Mouse (Mus musculus) hindbrain, embryonic 12.5 days (tissue): ENCODE results near the gene Mllt6. TPM values are rescaled to one million over a fixed set of nuclear protein-coding genes. Genes with fewer than 3 reads are reported as not detected.

Experiments used
- ATAC-seq: fragments of 200-750 bp; cut with Nextera tagmentation; 2 replicates; pipeline ENCODE4 v1.8.0; 2017; ENCODE audit warnings: moderate TSS enrichment; ENCODE audit not compliant: low FRiP score
- H3K27ac ChIP-seq: fragments of 300-500 bp; sonication (generic); 2 replicates; pipeline ENCODE4 v1.5.1; 2016; ENCODE audit warnings: mild to moderate bottlenecking
- H3K27me3 ChIP-seq: fragments of 300-500 bp; sonication (generic); 2 replicates; pipeline ENCODE4 v1.6.1; 2016; ENCODE audit warnings: mild to moderate bottlenecking
- H3K36me3 ChIP-seq: fragments of 300-500 bp; sonication (generic); 2 replicates; pipeline ENCODE4 v1.6.1; 2016; ENCODE audit warnings: mild to moderate bottlenecking
- H3K4me1 ChIP-seq: fragments of 300-500 bp; sonication (generic); 2 replicates; pipeline ENCODE4 v1.6.1; 2016
- H3K4me2 ChIP-seq: fragments of 300-500 bp; sonication (generic); replicated peaks from 2 replicates; pipeline ENCODE4 v1.6.1; 2016; ENCODE audit warnings: mild to moderate bottlenecking
- H3K4me3 ChIP-seq: fragments of 300-500 bp; sonication (generic); 2 replicates; pipeline ENCODE4 v1.5.1; 2016; ENCODE audit warnings: mild to moderate bottlenecking
- H3K9ac ChIP-seq: fragments of 300-500 bp; sonication (generic); 2 replicates; pipeline ENCODE4 v1.6.1; 2016; ENCODE audit warnings: mild to moderate bottlenecking, moderate library complexity
- H3K9me3 ChIP-seq: fragments of 300-500 bp; sonication (generic); replicated peaks from 2 replicates; pipeline ENCODE4 v1.6.1; 2016; ENCODE audit warnings: mild to moderate bottlenecking
- WGBS: fragments of 180-500 bp; shearing (Covaris S2); methylation state at CpG from one replicate; pipeline ENCODE4 v1.1.7; 2016; 5-methylcytosine and 5-hydroxymethylcytosine counted together
- polyA plus RNA-seq: library from polyadenylated mRNA; unstranded; fragments of >200 nt; fragmentation: Nextera tagmentation; extraction: Ambion mirVana; gene quantifications from 2 replicates; pipeline ENCODE4 v1.2.1, GENCODE M21; 2016

Gene Mllt6
- polyA plus RNA-seq, 1 experiment from 2014 or later: 3.5 TPM

DNA sequence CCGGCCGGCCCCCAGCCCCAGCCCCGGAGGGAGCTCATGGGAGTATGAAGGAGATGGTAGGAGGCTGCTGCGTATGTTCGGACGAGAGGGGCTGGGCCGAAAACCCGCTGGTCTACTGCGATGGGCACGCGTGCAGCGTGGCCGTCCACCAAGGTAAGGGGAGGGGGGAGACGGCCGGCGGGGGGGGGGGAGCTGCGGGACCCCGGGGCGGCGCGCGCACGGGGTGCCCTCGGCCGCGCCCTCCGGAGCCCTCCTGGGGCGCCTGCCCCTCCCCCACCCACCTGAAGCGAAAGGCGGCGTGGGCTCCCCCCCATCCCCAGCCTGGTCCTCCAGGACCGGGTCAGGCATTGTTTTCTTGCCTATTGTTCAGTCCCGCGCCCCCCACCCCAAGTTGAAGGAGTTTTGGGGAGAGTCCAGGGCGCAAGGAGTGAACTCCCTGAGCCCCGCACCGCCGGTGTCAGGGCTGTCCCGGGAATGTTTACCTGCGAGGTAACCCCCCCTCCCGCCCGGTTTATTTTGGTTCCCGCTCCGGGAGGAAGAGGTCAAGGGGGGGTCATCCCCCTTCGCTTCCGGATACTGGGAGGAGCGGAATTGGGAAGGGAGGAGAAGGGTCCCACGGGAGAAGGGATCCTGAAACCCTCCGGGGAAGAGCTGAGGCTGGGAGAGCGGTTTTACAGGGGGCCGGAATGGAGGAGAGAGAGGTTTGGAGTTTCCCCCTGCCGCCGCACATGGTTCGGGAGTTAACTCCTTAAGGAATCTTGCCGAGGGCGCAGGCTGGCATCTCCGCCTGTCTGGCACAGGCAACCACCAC, 519 bp downstream of the Mllt6 start:
- H3K4me3 ChIP-seq: peak overlapping the region; percentile 94
- WGBS: under 1% methylated on average over 32 of the region's 57 CpGs
- H3K27ac ChIP-seq: peak overlapping the region; percentile 91
- H3K36me3 ChIP-seq: peaks cover 35% of the 10 kb centered on the region
- H3K27me3 ChIP-seq: peaks cover 19% of the 10 kb centered on the region
- peak overlapping the region; percentile 82 for H3K4me2 ChIP-seq
- no peaks in the 10 kb centered on the region for H3K9me3 ChIP-seq
- peaks cover 36% of the 10 kb centered on the region for H3K4me1 ChIP-seq
- peak overlapping the region; percentile 94 for H3K9ac ChIP-seq
- 0 out of 2 replicates have a peak, but pooled peaks have one; percentile 43 for ATAC-seq

DNA sequence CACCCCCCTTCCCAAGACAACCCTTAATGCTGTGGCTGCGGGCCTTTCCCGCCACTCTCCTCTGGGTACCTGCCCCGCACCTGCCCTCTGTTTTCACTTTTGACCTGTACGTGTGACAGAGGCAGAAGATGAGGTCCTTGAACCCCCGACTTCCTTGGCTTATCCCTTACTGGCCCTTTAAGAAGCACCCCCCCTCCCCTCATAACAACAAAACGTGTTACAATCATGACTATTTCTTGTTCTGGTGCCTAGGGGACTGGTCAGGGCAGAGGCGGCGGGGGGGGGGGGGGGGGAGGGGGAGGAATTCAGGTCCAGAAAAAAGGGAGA, 1.1 kb downstream of the Mllt6 start:
- under 1% methylated on average over 7 of the region's 8 CpGs for whole genome bisulfite sequencing
- no peak for ATAC-seq
- peaks cover 41% of the 10 kb centered on the region for H3K36me3 ChIP-seq
- H3K9ac ChIP-seq: peak overlapping the region; percentile 94
- H3K4me3 ChIP-seq: peak overlapping the region; percentile 94
- H3K9me3 ChIP-seq: no peaks in the 10 kb centered on the region
- peak overlapping the region; percentile 82 for H3K4me2 ChIP-seq
- H3K4me1 ChIP-seq: peaks cover 39% of the 10 kb centered on the region
- H3K27ac ChIP-seq: peak overlapping the region; percentile 91
- H3K27me3 ChIP-seq: peaks cover 19% of the 10 kb centered on the region

DNA sequence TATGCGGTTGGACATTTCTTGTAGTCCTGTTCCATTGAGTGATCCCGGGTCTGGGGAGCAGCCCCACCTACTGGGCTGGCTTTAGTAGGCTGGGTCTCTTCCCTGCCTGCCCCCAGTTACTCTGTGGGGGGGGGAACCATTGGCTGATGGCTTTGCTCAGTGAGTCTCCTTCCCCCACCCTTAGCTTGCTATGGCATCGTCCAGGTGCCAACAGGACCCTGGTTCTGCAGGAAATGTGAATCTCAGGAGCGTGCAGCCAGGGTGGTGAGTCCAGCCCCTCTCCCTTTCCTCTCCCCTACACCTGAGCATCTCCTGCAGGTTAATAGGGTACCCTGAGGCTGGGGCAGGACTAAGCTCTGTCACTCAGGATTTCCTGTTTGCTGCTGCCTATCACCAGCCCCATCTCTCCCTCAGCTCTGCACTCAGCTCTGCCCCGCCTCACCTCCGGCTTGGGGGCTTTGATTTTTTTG, 1.6 kb downstream of the Mllt6 start:
- Histone ChIP-seq H3K9me3 (no peaks in the 10 kb centered on the region), H3K9ac (peak overlapping the region; percentile 94), H3K4me1 (peaks cover 39% of the 10 kb centered on the region), H3K27me3 (peaks cover 19% of the 10 kb centered on the region), H3K27ac (peak overlapping the region; percentile 91; the same call in 1 of the 2 replicates), H3K4me2 (peak overlapping the region; percentile 82), H3K4me3 (peak overlapping the region; percentile 94), H3K36me3 (peaks cover 46% of the 10 kb centered on the region)
- no peak for ATAC-seq
- 25% methylated on average over 6 of the region's 6 CpGs for WGBS

DNA sequence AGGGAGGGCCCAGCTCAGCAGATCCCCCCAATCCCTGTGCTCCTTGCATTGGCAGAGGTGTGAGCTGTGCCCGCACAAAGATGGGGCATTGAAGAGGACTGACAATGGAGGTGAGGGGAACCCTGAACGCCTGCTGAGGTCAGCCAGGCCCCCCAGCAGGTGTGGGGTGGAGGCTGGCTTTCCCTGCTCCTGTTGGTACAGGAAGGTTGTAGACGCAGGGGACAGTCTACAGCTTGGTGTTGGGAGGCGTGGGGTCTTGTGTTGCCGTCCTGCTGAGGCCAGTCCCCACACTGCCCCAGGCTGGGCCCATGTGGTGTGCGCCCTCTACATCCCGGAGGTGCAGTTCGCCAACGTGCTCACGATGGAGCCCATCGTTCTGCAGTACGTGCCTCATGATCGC, 2.2 kb downstream of the Mllt6 start:
- H3K4me3 ChIP-seq: no peak overlapping the region; the same call in 1 of the 2 replicates
- H3K4me1 ChIP-seq: peaks cover 46% of the 10 kb centered on the region
- WGBS: 90% methylated on average over 13 of the region's 13 CpGs
- peaks cover 19% of the 10 kb centered on the region for H3K27me3 ChIP-seq
- H3K9me3 ChIP-seq: no peaks in the 10 kb centered on the region
- peak overlapping the region; percentile 82; the same call in 1 of the 2 replicates for H3K4me2 ChIP-seq
- H3K27ac ChIP-seq: no peak overlapping the region
- H3K36me3 ChIP-seq: peaks cover 52% of the 10 kb centered on the region
- no peak for ATAC-seq
- 0 out of 2 replicates have a peak overlapping the region, but pooled peaks have one; percentile 94 for H3K9ac ChIP-seq

DNA sequence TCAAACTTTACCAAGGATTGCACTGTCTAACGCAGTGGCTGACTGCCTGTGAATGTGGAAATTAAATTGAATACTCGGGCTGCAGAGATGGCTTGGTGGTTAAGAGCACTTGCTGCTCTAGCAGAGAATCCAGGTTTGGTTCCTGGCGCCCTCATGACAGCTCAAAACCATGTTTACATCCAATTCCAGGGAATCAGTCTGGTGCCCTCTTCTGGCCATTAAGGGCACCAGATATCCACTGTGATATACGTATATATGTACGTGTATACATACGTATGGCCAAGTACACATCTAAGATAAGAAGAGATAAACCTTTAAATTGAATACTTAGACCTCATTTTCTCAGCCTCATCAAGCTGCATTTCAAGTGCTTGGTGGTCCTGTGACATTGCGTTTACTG, 3.0 kb downstream of the Mllt6 start:
- Histone ChIP-seq H3K4me1 (peaks cover 44% of the 10 kb centered on the region), H3K9me3 (no peaks in the 10 kb centered on the region), H3K36me3 (peaks cover 60% of the 10 kb centered on the region), H3K27ac (no peak overlapping the region), H3K4me2 (no peak overlapping the region), H3K4me3 (no peak overlapping the region), H3K9ac (no peak overlapping the region), H3K27me3 (peaks cover 13% of the 10 kb centered on the region)
- WGBS: 93% methylated on average over 7 of the region's 7 CpGs
- no peak for ATAC-seq

DNA sequence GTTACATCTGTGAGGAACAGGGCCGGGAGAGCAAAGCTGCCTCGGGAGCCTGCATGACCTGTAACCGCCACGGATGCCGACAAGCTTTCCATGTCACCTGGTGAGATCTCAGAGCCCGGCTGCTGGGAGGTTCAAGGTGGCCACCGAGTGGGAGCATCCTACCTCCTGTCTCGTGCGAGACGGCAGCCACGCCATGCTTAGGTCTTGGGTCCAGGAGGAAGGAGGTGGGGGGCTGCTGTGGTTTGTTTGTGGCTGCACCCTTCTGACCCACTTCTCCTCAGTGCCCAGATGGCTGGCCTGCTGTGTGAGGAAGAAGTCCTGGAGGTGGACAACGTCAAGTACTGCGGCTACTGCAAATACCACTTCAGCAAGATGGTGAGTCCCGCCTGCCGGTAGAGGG, 3.6 kb downstream of the Mllt6 start:
- Histone ChIP-seq H3K27ac (no peak overlapping the region), H3K4me1 (peaks cover 40% of the 10 kb centered on the region), H3K4me2 (no peak overlapping the region), H3K36me3 (peaks cover 66% of the 10 kb centered on the region), H3K27me3 (peaks cover 8% of the 10 kb centered on the region), H3K4me3 (no peak overlapping the region), H3K9me3 (no peaks in the 10 kb centered on the region), H3K9ac (no peak overlapping the region)
- no peak for ATAC-seq
- 92% methylated on average over 15 of the region's 15 CpGs for WGBS

DNA sequence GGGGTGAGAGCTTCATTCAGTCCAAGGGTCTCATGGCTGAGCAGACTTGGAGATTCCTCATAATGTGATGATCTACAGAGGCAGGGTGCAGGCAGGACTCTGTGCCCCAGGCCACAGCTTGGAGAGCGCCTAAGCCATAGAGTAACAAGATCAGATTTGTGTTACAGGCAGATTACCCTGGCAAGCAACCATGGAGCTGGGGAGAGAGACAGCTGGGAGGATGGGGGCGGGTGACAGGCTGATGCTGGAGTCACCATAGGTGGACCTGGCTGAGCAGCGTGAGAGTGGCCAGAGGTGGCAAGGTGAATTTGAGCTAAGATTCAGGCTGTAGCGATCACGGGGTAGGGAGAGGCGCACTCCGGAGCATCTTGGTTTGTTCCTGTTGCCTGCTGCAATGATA, 4.9 kb downstream of the Mllt6 start:
- ATAC-seq: no peak
- WGBS: 92% methylated on average over 7 of the region's 7 CpGs

DNA sequence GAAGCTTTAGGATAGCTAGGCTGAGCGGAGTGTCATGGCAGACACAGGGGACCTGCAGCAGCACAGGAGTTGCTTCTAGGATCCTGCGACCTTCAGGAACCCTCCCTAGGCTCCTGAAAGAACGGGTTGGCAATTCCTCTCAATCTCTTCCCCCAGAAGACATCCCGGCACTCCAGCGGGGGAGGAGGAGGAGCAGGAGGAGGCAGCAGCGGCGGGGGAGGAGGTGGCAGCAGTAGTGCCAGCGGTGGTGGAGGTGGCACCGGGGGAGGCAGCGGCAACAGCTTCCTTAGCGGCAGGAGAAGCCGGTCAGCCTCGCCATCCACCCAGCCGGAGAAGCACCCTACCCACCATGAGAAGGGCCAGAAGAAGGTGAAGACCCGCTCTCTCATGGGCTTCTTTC, 6.1 kb downstream of the Mllt6 start:
- peaks cover 90% of the 10 kb centered on the region for H3K36me3 ChIP-seq
- H3K4me3 ChIP-seq: no peak overlapping the region
- ATAC-seq: no peak
- peaks cover 34% of the 10 kb centered on the region for H3K4me1 ChIP-seq
- 58% methylated on average over 12 of the region's 15 CpGs for WGBS
- 0 out of 2 replicates have a peak overlapping the region, but pooled peaks have one; percentile 38 for H3K9ac ChIP-seq
- H3K9me3 ChIP-seq: no peaks in the 10 kb centered on the region
- peak overlapping the region; percentile 40; the same call in 1 of the 2 replicates for H3K27ac ChIP-seq
- H3K4me2 ChIP-seq: 0 out of 2 replicates have a peak overlapping the region, but pooled peaks have one; percentile 5
- H3K27me3 ChIP-seq: no peaks in the 10 kb centered on the region

More for the DNA sequence above, 4.9 kb downstream of the Mllt6 start:
- H3K9me3 ChIP-seq: no peaks in the 10 kb centered on the region
- no peak overlapping the region for H3K9ac ChIP-seq
- H3K36me3 ChIP-seq: peaks cover 79% of the 10 kb centered on the region
- H3K4me1 ChIP-seq: peaks cover 35% of the 10 kb centered on the region
- H3K27me3 ChIP-seq: no peaks in the 10 kb centered on the region
- no peak overlapping the region for H3K27ac ChIP-seq
- H3K4me2 ChIP-seq: no peak overlapping the region
- H3K4me3 ChIP-seq: no peak overlapping the region

DNA sequence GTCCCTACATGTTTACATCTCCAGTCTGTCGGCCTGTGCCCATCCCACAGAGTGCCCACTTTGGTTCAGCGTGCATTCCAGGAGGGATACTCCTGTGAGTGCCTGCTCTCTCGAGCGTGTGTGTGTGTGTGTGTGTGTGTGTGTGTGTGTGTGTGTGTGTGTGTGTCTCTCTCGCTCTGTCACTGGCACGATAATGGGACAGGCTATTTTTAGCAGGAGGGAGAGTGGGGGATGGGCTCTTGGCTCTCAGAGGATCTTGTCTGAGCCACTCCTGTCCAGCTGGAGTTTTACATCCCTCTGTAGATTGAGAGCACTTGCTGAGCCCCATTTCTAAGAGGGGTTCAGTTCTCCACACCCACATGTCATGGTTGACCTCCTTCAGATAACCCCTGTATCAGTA, 6.6 kb downstream of the Mllt6 start:
- peak overlapping the region; percentile 18; the same call in 1 of the 2 replicates for H3K9ac ChIP-seq
- no peak for ATAC-seq
- WGBS: 40% methylated on average over 5 of the region's 6 CpGs
- peak overlapping the region; percentile 4 for H3K27ac ChIP-seq
- no peak overlapping the region for H3K4me3 ChIP-seq
- H3K36me3 ChIP-seq: peaks cover 96% of the 10 kb centered on the region
- H3K9me3 ChIP-seq: no peaks in the 10 kb centered on the region
- H3K4me2 ChIP-seq: no peak overlapping the region
- H3K27me3 ChIP-seq: no peaks in the 10 kb centered on the region
- H3K4me1 ChIP-seq: peaks cover 28% of the 10 kb centered on the region

DNA sequence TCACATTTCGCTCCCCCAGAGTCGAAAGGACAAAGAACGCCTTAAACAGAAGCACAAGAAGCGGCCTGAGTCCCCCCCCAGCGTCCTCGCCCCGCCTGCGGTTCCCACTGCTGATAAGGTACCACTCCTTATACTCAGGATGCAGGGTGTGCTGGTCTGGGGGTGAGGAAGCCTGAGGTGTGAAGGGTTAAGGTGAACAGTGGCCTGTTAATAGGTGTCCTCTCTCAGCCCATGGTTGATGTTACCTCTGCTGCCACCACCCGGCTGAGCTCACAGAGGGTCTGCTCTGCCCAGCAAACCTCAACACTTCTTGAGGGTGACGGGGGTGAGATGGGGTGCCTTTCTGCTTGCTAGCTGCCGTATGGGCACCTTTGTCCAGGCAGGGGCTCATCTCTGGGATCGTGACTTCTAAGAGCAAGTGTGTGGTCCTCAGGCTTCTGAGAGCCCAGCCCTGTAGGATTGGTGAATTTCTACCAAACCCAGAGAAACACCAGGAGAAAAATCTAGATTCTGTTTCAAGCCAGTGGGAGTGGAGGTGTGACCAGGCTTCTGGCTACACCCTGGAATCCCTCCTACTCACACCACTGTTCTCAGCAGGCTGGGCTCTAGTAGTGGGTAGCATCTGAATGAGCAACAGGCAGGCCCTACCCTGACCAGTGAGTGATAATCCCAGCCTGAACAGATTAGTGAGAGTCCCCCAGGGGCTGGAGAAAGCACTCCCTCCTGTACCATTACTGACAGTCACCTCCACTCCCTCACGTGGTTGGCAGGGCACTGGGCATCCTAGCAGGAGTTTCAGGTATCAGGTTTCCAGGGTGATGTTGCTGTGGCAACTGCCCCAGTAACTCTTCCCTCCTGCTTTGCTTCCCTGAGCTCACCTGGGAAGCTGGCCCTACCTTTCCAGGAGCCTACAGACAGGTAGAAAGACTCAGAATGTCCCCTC, 7.3 kb downstream of the Mllt6 start:
- H3K9ac ChIP-seq: no peak overlapping the region
- no peak overlapping the region for H3K4me2 ChIP-seq
- H3K27ac ChIP-seq: 0 out of 2 replicates have a peak overlapping the region, but pooled peaks have one; percentile 4
- no peaks in the 10 kb centered on the region for H3K27me3 ChIP-seq
- WGBS: 69% methylated on average over 13 of the region's 13 CpGs
- no peak for ATAC-seq
- peaks cover 99% of the 10 kb centered on the region for H3K36me3 ChIP-seq
- H3K9me3 ChIP-seq: no peaks in the 10 kb centered on the region
- H3K4me1 ChIP-seq: peaks cover 21% of the 10 kb centered on the region
- H3K4me3 ChIP-seq: no peak overlapping the region

DNA sequence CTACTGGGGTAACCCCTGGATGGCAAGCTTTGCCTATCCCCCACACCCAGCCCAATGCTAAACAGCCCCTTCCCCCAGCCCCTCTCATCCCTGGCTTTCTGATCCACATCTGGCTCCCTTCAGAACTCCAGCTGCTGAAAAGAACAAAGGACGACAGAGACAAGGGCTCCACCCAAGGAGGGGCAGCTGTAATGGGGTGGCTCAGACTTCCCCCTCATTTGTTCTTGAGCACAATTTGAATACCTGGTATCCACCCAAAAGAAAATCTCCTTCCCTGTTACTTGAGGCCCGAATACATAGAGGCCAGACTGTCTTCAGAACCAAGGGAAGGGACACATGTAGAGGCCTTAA, 7.9 kb downstream of the Mllt6 start:
- Histone ChIP-seq H3K9me3 (no peaks in the 10 kb centered on the region), H3K4me2 (no peak overlapping the region), H3K4me3 (no peak overlapping the region), H3K36me3 (peaks cover 99% of the 10 kb centered on the region), H3K9ac (no peak overlapping the region), H3K4me1 (peaks cover 21% of the 10 kb centered on the region), H3K27me3 (no peaks in the 10 kb centered on the region), H3K27ac (no peak overlapping the region)
- WGBS: 47% methylated on average over 2 of the region's 2 CpGs
- no peak for ATAC-seq

DNA sequence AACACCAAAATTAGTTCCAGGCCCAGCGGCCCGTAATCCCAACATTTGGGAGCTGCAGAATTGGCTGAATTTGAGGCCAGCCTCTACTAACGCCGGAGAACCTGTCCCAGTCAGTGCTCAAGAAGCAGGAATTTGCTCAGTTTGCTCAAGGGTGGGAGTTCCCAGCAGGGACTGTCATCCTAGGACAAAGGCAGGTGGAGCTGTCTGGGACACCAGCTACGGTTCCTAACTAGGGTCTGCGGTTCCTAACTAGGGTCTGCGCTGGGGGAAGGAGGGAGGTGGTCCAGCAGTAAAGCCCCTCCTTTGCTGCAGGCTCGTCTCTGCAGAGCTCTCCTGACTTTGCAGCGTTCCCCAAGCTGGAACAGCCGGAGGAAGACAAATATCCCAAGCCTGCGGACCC, 9.9 kb downstream of the Mllt6 start:
- 86% methylated on average over 11 of the region's 11 CpGs for WGBS
- peaks cover 27% of the 10 kb centered on the region for H3K4me1 ChIP-seq
- H3K36me3 ChIP-seq: peaks cover 99% of the 10 kb centered on the region
- no peak overlapping the region for H3K4me2 ChIP-seq
- H3K9me3 ChIP-seq: no peaks in the 10 kb centered on the region
- H3K9ac ChIP-seq: 0 out of 2 replicates have a peak overlapping the region, but pooled peaks have one; percentile 8
- no peak overlapping the region for H3K27ac ChIP-seq
- ATAC-seq: no peak
- no peaks in the 10 kb centered on the region for H3K27me3 ChIP-seq
- no peak overlapping the region for H3K4me3 ChIP-seq
